Mouse (Mus musculus) C2C12 (cell line): ENCODE results near the gene Gse1. TPM values are rescaled to one million over a fixed set of nuclear protein-coding genes. Genes with fewer than 3 reads are reported as not detected.

Source experiments
- H3K27me3 ChIP-seq: one replicate; pipeline ENCODE4 v1.6.1; 2011; ENCODE audit not compliant: control insufficient read depth, insufficient read depth, insufficient read length
- H3K36me3 ChIP-seq: one replicate; pipeline ENCODE4 v1.6.1; 2011; ENCODE audit not compliant: control insufficient read depth, insufficient read depth
- H3K4me3 ChIP-seq: one replicate; pipeline ENCODE4 v1.5.1; 2011; ENCODE audit warnings: mild to moderate bottlenecking, control low read depth; ENCODE audit not compliant: poor library complexity, insufficient read depth, severe bottlenecking
- H3K79me2 ChIP-seq: one replicate; pipeline ENCODE4 v1.6.1; 2011; ENCODE audit not compliant: control insufficient read depth, insufficient read depth
- H3K79me3 ChIP-seq: one replicate; pipeline ENCODE4 v1.6.1; 2011; ENCODE audit warnings: low read depth, control low read depth
- H3ac ChIP-seq: one replicate; pipeline ENCODE3; 2011; ENCODE audit warnings: low read depth; ENCODE audit not compliant: control insufficient read depth, insufficient read length
- CEBPB ChIP-seq: IDR thresholded peaks from one replicate; pipeline ENCODE4 v1.6.1; 2011; ENCODE audit warnings: low read depth, mild to moderate bottlenecking, control low read depth, moderate library complexity
- CTCF ChIP-seq: IDR thresholded peaks from one replicate; pipeline ENCODE4 v1.5.1; 2011; ENCODE audit not compliant: control insufficient read depth, insufficient read depth, insufficient read length
- FOSL1 ChIP-seq: IDR thresholded peaks from one replicate; pipeline ENCODE4 v1.8.0; 2011; ENCODE audit warnings: mild to moderate bottlenecking, low read length; ENCODE audit not compliant: poor library complexity, insufficient read depth, severe bottlenecking
- MAX ChIP-seq: IDR thresholded peaks from one replicate; pipeline ENCODE4 v1.6.1; 2011; ENCODE audit warnings: mild to moderate bottlenecking, control low read depth
- MYOD1 ChIP-seq: IDR thresholded peaks from one replicate; pipeline ENCODE4 v1.6.1; 2011; ENCODE audit warnings: low read depth; ENCODE audit not compliant: control insufficient read depth, insufficient read length
- MYOG ChIP-seq: IDR thresholded peaks from one replicate; pipeline ENCODE4 v1.6.1; 2011; ENCODE audit not compliant: control insufficient read depth, insufficient read length; ENCODE audit errors: extremely low read depth
- USF1 ChIP-seq: IDR thresholded peaks from one replicate; pipeline ENCODE4 v1.6.1; 2011; ENCODE audit warnings: low read depth, mild to moderate bottlenecking, control low read depth, moderate library complexity
- polyA plus RNA-seq: library from polyadenylated mRNA; unstranded; fragments of >200 nt; fragmentation: generic; extraction: Trizol; gene quantifications from one replicate; pipeline ENCODE4 v1.2.1, GENCODE M21; 2012; ENCODE audit warnings: missing spikeins

The Gse1 gene
- polyA plus RNA-seq, 1 experiment, result 15.6 TPM

GRCm38 (mm10) chr8:120538397-120539240 lies 310.4 kb downstream of the Gse1 start:
- H3K36me3 ChIP-seq, result no peaks in the 10 kb centered on the region
- peaks cover 56% of the 10 kb centered on the region for H3K79me2 ChIP-seq
- H3ac ChIP-seq, result peak overlapping the region; percentile 60
- TF ChIP-seq CEBPB (peak; percentile 63), MYOD1 (no peak), USF1 (no peak), FOSL1 (no peak), CTCF (no peak), MAX (peak; percentile 8), MYOG (no peak)
- H3K27me3 ChIP-seq, result no peaks in the 10 kb centered on the region
- peaks cover 19% of the 10 kb centered on the region for H3K79me3 ChIP-seq
- H3K4me3 ChIP-seq, result peak overlapping the region; percentile 44

- Histone ChIP-seq H3K79me3 (peaks cover 21% of the 10 kb centered on the region), H3K4me3 (no peak overlapping the region), H3K79me2 (peaks cover 64% of the 10 kb centered on the region), H3K36me3 (no peaks in the 10 kb centered on the region), H3K27me3 (no peaks in the 10 kb centered on the region), H3ac (no peak overlapping the region)
- no peak for TF ChIP-seq MYOD1
- TF ChIP-seq CEBPB, result no peak
- TF ChIP-seq MYOG, result no peak
- no peak for TF ChIP-seq USF1
- no peak for TF ChIP-seq MAX
Measured at GRCm38 (mm10) chr8:120539381-120539774, 311.1 kb downstream of the Gse1 start.

GRCm38 (mm10) chr8:120539775-120540625 lies 311.7 kb downstream of the Gse1 start:
- no peak for TF ChIP-seq MAX
- TF ChIP-seq MYOD1, result no peak
- no peak for TF ChIP-seq USF1
- TF ChIP-seq CTCF, result no peak
- TF ChIP-seq FOSL1, result no peak
- no peak for TF ChIP-seq MYOG
- no peak for TF ChIP-seq CEBPB
- H3K79me3 ChIP-seq, result peaks cover 26% of the 10 kb centered on the region
- H3K27me3 ChIP-seq, result no peaks in the 10 kb centered on the region
- no peaks in the 10 kb centered on the region for H3K36me3 ChIP-seq
- no peak overlapping the region for H3ac ChIP-seq
- peaks cover 70% of the 10 kb centered on the region for H3K79me2 ChIP-seq
- no peak overlapping the region for H3K4me3 ChIP-seq

- Histone ChIP-seq H3K79me2 (peaks cover 100% of the 10 kb centered on the region), H3K36me3 (no peaks in the 10 kb centered on the region), H3K27me3 (no peaks in the 10 kb centered on the region), H3K79me3 (peaks cover 48% of the 10 kb centered on the region), H3K4me3 (no peak overlapping the region), H3ac (no peak overlapping the region)
- TF ChIP-seq CTCF (no peak), FOSL1 (no peak), MAX (no peak), CEBPB (no peak), MYOG (no peak), MYOD1 (no peak), USF1 (no peak)
Measured at GRCm38 (mm10) chr8:120542995-120543394, 314.7 kb downstream of the Gse1 start.

- no peaks in the 10 kb centered on the region for H3K27me3 ChIP-seq
- peaks cover 50% of the 10 kb centered on the region for H3K79me3 ChIP-seq
- peaks cover 100% of the 10 kb centered on the region for H3K79me2 ChIP-seq
- no peak overlapping the region for H3ac ChIP-seq
- H3K36me3 ChIP-seq, result no peaks in the 10 kb centered on the region
- H3K4me3 ChIP-seq, result no peak overlapping the region
- TF ChIP-seq FOSL1, result no peak
- TF ChIP-seq CTCF, result no peak
- TF ChIP-seq CEBPB, result no peak
- TF ChIP-seq USF1, result no peak
- no peak for TF ChIP-seq MYOG
- TF ChIP-seq MYOD1, result no peak
- no peak for TF ChIP-seq MAX
Measured at GRCm38 (mm10) chr8:120543416-120544055, 315.3 kb downstream of the Gse1 start.
